Mouse (Mus musculus) spleen, postnatal 10 days (tissue): ENCODE measurements around the gene Tdpoz2.
"Not testable (repeated sequence)": the region's sequence is repeated elsewhere in the genome, so short reads cannot be mapped to it uniquely, and the experiment has no call there.

Experiments used
- DNase-seq, 2 experiments: peaks; one replicate each; pipeline ENCODE4 v3.0.0; 2021 to 2022; ENCODE audit warnings: low spot score in 2 of 2

The Tdpoz2 gene

GRCm38 (mm10) chr3:93652586-93652985 lies at the start of gene Tdpoz2:
Gene Tdpoz2 (minus strand): TSS chr3:93652686.
- no peak for DNase-seq

- DNase-seq, result not testable (repeated sequence)
Observed at GRCm38 (mm10) chr3:93692970-93693369, 40.5 kb upstream of the Tdpoz2 start, which contains the start of gene Gm37596. Gene Gm37596 (minus strand): TSS chr3:93693070.

- not testable (repeated sequence) for DNase-seq
Observed at GRCm38 (mm10) chr3:93676210-93676609, 23.7 kb upstream of the Tdpoz2 start, which contains the start of gene Tdpoz1. Gene Tdpoz1 (minus strand): TSS chr3:93676310.

- DNase-seq, result not testable (repeated sequence)
Observed at GRCm38 (mm10) chr3:93670805-93671503, 18.5 kb upstream of the Tdpoz2 start.

GRCm38 (mm10) chr3:93654260-93654659 lies 1.8 kb upstream of the Tdpoz2 start:
- no peak for DNase-seq

GRCm38 (mm10) chr3:93630917-93631714 lies 21.4 kb downstream of the Tdpoz2 start:
- not testable (repeated sequence) for DNase-seq

GRCm38 (mm10) chr3:93608970-93609369 lies 43.5 kb downstream of the Tdpoz2 start:
- peak in 1 of 2 experiments; percentile 29 for DNase-seq

GRCm38 (mm10) chr3:93601903-93602302 lies 50.6 kb downstream of the Tdpoz2 start:
- no peak for DNase-seq
